Mouse (Mus musculus): ENCODE data around the gene Mta2.

- TF ChIP-seq CTCF (IDR thresholded peaks at IDR 0.05; ENCODE audit: insufficient read depth, low read length) (no peak), POLR2A (IDR thresholded peaks at IDR 0.05; ENCODE audit: borderline replicate concordance, extremely low read depth, low read depth, low read length) (no peak)
These were observed 54.9 kb downstream of the Mta2 start for GRCm38 (mm10) chr19:8996601-8997000.

Measured in lung, adult 2 months (tissue).